Mouse (Mus musculus) spleen, adult 12 weeks (tissue): Measurements from ENCODE around the gene Med4.

ENCODE experiments used
- DNase-seq: peaks from one replicate; pipeline ENCODE4 v3.0.0; 2022; ENCODE audit warnings: low spot score

The Med4 gene

DNA sequence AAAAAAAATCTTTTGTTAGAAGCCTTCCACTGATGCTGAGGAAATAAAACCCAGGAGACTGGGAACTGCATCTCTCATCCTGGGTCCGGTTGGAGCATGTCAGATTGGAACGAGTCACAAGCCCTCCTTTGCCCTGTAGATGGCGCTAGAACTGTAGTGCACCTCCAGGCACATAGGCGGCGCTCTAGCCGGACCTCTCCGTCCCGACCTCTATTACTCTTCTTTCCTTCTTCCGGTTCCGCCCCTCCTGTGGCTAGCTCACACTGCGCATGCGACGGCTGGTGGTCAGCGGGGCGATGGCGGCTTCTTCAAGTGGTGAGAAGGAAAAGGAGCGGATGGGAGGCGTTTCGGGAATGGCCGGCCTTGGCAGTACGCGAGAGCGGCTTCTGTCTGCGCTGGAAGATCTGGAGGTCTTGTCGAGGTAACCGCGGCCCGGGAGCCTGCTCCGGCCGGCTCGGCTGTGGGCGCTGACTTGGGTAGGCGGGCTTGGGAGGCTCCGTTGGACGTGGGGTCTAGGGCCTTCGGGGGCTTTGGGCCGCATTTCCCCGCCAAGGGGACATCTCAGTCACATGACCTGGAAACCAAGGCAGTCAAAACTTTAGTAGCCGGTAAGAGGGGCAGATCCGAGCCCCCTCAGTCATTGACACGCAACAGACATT, at the start of gene Med4:
TSS of gene Med4 (plus strand) at position 261 of the 659 bp plus-strand sequence.
- DNase-seq: peak; percentile 92

GRCm38 (mm10) chr14:73460514-73461134, 49.2 kb upstream of the Med4 start:
- no peak for DNase-seq

DNA sequence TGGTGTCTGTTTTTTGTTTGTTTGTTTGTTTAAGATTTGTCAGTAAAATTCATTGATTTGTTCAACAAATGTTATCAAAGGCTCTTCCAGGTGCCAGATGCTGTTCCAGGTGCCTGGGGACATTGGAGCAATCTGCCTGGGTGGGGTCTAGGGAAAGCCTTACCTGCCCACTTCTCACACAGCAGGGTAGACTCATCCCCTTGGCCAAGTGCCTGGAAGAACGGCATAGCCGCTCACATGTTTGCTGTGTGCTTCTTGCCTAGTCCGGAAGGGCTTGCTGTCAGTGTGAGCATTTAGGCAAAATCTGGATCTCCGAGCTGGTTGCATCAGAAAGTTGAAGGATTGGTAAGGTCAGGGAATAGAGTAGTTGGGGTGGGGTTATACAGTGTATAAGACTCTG, 47.6 kb upstream of the Med4 start:
- no peak for DNase-seq

DNA sequence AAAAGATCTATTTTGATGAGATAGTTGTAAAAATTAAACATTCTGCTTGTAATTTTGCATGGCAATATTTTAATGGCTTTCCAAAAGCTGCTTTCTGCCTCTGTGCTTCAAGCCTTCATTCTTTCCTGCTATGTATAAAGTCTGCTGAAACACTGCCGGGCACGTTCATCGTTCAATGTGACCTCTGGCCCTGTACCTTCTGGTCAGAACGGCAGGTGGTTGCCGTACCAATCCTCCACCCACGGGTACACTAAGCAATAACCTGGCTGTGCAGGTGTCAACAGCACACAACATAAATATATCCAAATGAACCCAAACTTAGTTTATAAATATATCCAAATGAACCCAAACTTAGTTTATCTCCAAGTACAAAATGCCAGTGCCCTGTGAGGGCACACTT, 42.1 kb upstream of the Med4 start:
- no peak for DNase-seq

GRCm38 (mm10) chr14:73469506-73469905, 40.3 kb upstream of the Med4 start:
- DNase-seq: no peak

DNA sequence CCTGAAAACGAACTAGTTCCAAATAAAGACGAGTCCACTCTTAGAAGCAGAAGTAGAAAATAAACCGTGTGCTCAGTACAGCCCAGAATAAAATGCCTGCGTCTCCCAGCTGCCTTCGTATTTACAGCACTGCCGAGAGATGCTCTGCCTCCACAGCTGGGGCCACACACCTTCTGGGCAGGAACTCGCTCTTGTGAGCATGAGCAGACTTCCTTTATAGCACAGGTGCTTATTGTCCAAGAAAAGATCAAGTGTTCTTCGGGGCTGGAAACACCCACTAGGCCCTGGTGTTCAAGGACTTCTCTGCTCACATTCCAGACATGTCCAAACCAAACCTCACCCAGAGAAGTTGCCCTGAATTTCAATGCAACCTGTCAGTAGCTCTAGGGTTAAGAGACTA, 39.2 kb upstream of the Med4 start:
- no peak for DNase-seq

DNA sequence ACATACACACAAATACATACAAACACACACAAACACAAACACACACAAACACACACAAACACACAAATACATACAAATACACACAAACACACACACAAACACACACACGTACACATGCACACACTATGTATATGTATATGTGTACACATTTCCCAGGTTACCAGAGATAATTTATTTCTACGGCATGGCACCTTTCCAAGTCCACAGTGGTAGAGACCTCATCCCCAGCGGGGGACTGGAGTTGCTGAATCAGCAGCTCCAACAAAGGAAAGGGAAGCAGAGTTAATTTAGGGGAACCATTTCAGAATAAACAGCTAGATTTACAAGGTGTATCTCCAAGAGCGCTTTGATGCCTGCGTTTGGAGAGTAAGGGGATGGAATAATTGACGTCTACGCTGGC, 37.6 kb upstream of the Med4 start:
- DNase-seq: no peak

DNA sequence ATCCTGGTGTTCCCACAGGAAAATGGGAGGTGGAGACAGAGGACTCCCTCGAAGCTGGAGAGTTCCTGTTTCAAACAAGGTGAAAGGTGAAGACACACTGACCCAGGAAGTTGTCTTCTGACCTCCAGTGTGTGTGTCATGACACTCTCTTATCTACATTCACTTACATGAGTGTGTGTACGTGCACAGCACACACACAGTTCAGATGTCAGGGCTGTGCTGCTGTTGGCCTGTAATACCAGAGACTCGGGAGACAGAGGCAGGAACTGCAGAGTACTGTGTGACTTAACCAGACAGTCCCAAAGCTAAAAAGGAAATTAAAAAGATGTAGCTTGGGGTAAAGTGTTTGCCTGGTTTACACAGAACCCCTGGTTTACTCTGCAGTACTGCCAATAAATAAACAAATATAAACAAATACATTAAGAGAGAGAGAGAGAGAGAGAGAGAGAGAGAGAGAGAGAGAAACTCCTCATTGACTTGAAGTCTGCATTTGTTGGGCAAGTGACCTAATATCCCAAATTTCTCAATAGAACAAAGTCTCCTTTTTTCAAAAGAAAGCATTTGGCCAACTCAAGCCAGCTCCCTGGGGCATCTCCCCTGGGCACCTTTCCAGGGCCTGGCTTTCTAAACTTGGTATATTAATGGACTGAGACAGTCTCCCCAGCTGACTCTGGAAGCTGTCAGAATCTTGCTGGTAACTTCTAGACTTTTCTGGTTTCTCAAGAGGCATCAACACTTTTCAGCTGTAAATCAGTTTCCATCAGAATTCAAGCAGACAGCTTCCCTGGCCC, 36.0 kb upstream of the Med4 start:
- DNase-seq: no peak

- no peak for DNase-seq
These were observed 35.2 kb upstream of the Med4 start for GRCm38 (mm10) chr14:73474636-73475093.

DNA sequence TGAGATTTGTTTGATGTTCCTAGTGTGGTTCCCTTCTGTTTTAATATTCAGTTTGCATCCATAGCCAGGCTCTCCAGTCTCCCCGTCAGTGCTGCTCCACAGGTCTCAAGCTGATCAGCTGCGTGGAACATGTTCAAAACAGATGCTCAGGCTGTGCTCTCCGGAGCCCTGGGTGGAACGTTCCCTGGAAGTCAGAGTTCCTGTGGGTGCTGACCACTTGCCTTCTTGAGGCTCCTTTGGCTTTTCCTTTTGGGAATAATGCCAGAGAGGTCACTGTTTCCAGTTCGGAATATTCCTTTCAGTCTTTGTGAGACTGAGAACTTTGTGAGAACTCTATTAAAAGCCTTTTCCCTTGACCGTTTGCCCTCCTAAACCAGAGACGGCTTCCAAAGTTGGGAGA, 34.3 kb upstream of the Med4 start:
- DNase-seq: no peak

DNA sequence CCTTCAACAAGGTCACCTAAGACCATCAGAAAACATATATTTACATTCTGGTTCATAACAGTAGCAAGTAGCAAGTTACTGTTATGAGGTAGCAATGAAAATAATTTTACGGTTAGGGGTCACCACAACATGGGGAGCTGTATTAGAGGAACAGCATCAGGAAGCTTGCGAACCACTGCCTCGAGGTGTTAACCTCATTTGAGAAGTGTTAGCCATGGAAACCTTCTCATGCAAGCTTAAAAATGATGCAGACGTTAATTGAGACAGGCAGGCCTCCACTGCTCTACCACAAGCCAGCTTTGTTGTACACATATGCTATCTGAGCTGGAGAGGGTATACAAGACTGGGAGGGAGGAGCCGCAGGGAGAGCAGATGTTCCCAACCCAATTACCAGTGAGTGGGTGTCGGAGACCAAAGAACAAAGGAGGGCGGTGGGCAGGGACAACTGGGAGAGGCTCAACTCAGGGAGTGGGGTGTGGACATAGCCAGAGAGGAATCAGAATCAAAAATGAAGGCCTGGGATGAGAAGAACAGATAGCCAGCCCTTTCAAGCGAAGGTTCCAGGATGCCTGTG, 33.4 kb upstream of the Med4 start:
- no peak for DNase-seq

- no peak for DNase-seq
These were observed 32.7 kb upstream of the Med4 start for GRCm38 (mm10) chr14:73477077-73477476.

GRCm38 (mm10) chr14:73478321-73478720, 31.5 kb upstream of the Med4 start:
- no peak for DNase-seq

DNA sequence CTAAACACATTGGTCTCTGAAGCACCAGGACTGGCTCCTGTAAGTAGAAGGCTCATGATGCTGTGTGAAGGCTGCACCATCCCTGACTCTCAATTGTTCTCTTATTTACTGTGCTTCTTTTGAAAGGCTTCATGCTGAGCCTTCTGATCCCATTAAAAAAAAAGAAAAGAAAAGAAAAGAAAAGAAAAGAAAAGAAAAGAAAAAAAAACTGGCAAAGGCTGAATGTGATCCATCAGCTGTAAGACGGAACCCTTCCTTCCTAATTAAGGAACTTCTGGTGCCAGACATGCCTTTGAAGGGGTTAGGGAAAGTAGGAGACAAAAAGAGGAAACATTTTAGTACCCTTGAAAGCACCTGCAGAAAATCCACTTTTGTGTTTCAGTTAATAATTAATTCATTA, 30.1 kb upstream of the Med4 start:
- no peak for DNase-seq

- no peak for DNase-seq
These were observed 26.2 kb upstream of the Med4 start for GRCm38 (mm10) chr14:73483516-73484229.

DNA sequence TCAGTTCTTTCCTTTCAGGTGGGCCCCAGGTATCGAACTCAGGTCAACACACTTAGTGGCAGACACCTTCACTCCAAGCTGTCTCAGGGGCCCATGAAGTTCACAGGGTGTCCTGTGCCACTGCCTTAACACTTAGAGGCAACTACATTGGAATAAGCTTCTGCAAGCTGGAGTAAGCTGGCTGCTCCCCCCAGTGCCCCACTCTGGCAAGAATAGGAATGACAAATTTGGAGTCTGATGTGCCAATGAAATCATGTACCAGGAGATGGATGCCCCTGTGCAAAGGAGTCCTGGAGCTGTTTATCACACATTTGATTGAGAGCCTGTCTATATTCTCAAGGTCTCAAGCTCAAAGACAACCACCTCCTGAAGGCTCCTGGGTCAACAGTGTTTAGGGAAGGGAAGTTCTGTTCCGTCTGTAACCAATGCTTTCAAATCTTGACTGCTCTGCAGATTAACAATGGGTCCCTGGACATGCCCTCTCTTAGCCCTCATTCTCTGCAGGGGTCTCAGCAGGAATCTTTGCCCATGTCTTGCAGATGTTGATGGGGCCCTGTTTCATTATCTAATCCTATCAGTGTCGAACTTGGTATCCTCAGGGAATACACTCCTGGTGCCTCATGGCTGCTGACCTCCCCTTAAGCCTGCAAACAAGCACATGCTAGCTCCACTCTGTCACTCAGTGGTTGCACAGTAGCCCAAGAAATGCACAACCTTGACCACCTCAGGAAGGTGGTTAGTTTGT, 25.3 kb upstream of the Med4 start:
- DNase-seq: no peak

DNA sequence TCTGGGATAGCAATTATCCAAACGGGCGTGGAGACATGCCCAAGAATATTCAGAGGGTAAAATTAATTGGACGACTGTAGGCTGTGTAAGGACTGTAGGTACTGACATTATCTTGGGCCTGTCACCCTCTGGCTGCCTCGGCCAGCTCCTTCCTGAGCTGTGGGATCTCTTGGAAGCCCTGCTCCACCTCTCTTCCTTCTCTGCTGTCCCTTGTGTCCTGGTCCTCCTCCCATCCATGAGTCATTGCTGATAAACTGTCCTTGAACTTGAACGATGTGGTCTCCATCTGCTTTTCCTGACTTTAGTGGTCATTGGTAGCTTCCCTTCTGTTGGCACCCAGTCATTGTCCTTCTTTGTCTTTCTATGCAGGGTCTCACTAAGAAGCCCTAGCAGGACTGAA, 23.2 kb upstream of the Med4 start:
- DNase-seq: no peak

DNA sequence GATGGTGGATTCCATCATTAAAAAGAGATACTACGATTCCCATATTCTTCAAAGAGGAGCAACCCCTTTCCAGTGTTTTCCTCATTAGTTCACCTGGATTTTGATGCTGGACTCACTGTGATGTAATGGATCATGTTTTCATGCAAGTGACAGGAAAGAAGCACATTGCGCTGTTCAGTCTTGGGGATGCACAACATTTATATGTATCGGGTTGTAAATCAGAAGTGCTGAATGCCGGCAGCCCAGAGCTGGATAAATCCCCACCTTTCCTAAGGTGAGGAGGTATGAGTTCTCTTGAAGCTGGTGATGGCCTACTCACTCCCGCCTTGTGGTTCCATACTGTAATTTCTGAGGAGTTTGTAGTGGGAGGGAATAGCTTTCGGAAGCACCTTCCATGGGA, 16.5 kb upstream of the Med4 start:
- no peak for DNase-seq

DNA sequence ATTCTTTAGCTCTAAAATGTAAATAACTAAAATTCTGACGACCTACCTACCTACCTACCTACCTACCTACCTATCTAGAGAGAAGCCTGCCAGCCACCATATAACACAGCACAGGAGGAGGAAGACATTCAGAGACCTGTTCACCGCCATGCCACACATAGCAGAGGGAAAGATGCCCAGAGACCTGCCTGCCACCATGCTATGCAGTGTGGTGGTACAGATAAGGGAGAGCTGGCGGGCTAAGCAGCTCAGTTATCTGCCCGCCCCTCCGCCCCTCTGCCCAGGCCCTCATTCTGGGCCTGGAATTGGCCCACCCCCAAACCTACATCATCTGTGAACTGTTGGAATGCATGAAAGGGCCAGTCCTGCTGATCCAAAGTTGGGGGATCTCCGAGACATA, 15.7 kb upstream of the Med4 start:
- DNase-seq: no peak

GRCm38 (mm10) chr14:73495753-73496152, 14.1 kb upstream of the Med4 start:
- DNase-seq: no peak

DNA sequence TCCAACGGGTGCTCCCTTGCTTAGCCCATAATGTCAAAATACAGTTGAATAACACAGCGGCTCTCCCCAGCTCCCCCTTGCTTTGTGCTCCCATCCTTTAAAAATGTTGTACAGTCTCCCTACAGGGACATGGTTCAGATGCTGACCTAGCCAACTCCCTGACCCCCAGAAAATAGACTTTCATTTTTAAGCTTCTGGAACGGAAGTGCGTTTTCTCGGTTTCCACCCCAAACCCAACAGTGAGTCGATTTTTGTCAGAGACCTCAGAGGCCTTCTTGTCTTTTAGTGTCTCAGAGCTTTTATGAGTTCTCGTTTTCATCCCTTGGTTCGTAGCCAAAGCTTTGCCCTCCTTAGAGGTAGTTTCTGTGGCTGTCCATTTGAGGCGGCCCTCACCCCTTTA, 8.5 kb upstream of the Med4 start:
- no peak for DNase-seq

DNA sequence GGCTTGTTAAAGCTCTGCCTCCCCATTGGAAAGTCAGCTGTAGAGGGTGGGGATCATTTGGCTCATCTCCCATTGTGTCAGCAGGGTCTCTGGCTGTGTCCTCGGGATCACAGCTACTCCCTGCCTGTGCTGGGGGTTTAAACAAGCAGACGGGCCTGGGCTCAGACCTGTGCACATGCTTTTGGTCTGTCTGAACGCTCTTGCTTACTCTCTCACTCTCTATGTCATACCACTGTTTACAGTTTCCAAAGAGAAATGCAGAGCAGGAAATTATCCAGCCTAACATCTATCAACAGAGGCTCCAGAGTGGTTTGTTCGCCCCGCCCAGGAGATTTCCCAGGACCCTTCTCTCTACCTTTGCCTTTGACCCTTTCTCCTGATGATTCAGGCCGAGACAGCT, 8.1 kb upstream of the Med4 start:
- DNase-seq: no peak
